Mouse (Mus musculus): ENCODE data around the gene Prr14. TPM values are rescaled to one million over a fixed set of nuclear protein-coding genes. Genes with fewer than 3 reads are reported as not detected.
A peak's percentile ranks its signal among the peaks of the same experiment; 100 is the strongest.
"Not testable (repeated sequence)": the region's sequence is repeated elsewhere in the genome, so short reads cannot be mapped to it uniquely, and the experiment has no call there.

Prr14 gene
- polyA plus RNA-seq, 1 experiment: 73.5 TPM

DNA sequence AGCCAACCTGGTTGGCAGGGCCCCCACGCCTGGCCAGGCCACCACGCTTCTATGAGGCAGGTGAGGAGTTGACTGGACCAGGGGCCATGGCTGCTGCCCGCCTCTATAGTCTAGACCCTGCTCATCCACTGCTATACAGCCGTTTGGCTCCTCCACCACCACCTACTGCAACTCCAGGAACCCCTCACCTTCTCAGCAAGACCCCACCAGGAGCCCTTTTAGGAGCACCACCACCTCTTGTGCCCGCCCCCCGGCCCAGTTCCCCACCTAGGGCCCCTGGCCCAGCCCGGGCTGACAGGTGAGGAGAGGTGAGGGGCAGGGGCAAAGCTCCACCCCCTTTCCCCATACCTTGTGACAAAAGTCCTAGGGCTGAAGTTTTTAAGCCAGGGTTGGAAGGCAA is 30.6 kb downstream of the Prr14 start:
- TF ChIP-seq CTCF (IDR thresholded peaks at IDR 0.05; ENCODE audit: borderline replicate concordance, extremely low read depth, insufficient read depth, insufficient read length): no peak
- DNase-seq (ENCODE audit: low read depth): no peak

DNA sequence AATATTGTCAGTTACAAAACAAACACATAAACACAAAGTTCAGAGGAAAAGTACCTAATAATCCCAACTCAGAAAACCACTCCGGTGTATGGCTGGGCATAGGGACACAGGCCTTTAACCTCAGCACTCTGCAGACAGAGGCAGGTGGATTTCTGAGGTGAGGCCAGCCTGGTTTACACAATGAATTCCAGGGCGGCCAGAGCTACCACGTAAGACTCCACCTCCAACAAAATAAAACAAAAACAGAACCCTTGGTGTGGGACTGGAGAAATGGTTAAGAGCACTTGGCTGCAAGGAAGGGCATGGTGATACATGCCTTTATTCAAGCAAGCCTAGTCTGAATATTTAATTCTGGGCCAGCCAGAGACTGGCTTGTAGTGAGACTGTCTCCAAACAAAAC is 32.4 kb downstream of the Prr14 start:
- TF ChIP-seq CTCF (IDR thresholded peaks at IDR 0.05; ENCODE audit: borderline replicate concordance, extremely low read depth, insufficient read depth, insufficient read length): no peak
- no peak for TF ChIP-seq POLR2A (IDR thresholded peaks at IDR 0.05; ENCODE audit: borderline replicate concordance, extremely low read depth, insufficient read depth, insufficient read length, poor library complexity, severe bottlenecking)
- DNase-seq (ENCODE audit: low read depth): no peak

DNA sequence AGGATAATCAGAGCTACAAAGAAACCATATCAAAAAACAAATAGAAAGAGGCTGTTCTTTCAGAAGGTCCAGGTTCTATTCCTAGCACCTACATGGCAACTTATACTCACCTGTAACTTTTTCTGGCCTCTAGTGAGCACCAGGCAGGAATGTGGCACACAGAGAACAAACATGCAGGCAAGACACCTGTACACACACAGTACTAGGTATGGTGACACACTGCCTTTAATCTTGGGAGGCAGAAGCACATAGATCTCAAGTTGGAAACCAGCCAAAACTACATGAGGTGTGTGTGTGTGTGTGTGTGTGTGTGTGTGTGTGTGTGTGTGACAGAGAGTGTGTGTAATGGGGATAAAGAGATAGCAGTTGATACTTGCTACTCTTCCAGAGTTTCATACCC is 35.2 kb downstream of the Prr14 start:
- no peak for DNase-seq (ENCODE audit: low read depth)
- TF ChIP-seq CTCF (IDR thresholded peaks at IDR 0.05; ENCODE audit: borderline replicate concordance, extremely low read depth, insufficient read depth, insufficient read length) (no peak), POLR2A (IDR thresholded peaks at IDR 0.05; ENCODE audit: borderline replicate concordance, extremely low read depth, insufficient read depth, insufficient read length, poor library complexity, severe bottlenecking) (no peak)

DNA sequence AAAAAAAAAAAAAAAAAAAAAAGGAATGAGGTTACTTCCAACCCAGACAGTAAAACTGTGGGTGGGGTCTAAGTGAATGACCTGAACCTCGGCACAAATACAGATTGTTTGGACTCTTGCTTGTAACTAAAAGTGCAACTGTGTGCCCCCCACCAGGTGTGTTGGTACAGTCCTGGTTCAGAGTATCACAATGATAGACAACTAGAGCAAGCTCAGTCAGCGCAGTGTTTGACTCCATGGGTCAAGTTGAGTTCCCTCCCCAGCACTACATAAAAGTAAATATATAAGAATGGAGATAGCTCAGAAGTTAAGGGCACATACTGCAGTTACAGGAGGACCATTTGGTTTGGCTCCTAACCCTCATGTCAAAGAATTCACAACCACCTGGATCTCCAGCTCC is 38.0 kb downstream of the Prr14 start:
- TF ChIP-seq CTCF (IDR thresholded peaks at IDR 0.05; ENCODE audit: borderline replicate concordance, extremely low read depth, insufficient read depth, insufficient read length) (no peak), POLR2A (IDR thresholded peaks at IDR 0.05; ENCODE audit: borderline replicate concordance, extremely low read depth, insufficient read depth, insufficient read length, poor library complexity, severe bottlenecking) (no peak)
- DNase-seq (ENCODE audit: low read depth): no peak

DNA sequence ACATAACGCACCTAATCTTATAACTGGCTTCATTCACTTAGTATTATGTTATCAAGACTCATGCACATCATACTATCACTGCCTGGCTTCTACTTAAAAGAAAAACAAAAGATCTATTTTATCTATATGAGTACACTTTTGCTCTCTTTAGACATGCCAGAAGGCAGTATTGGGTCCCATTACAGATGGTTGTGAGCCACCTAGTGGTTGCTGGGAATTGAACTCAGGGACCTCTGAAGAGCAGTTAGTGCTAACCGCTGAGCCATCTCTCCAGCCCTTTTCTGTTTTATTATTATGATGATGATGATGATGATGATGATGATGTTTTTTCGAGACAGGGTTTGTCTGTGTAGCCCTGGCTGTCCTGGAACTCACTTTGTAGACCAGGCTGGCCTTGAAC is 39.0 kb downstream of the Prr14 start:
- peak; percentile 61 for DNase-seq (ENCODE audit: low read depth)
- TF ChIP-seq CTCF (IDR thresholded peaks at IDR 0.05; ENCODE audit: borderline replicate concordance, extremely low read depth, insufficient read depth, insufficient read length) (peak; percentile 57; the same call in 1 of the 2 replicates), POLR2A (IDR thresholded peaks at IDR 0.05; ENCODE audit: borderline replicate concordance, extremely low read depth, insufficient read depth, insufficient read length, poor library complexity, severe bottlenecking) (no peak)

DNA sequence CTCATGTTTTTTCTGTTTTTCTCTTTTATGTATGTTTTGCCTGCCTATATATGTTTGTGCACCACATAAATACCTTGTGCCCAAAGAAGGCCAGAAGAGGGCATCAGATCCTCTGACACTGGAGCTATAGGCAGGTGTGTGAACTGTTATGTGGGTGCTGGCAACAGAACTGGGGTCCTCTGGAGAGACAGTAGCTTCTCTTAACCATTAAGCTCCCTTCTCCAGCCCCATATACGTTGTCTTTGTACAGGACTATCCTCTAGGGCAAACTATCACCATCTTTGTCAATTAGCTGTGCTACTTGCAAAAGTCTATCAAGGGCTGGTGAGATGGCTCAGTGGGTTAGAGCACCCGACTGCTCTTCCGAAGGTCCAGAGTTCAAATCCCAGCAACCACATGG is 48.9 kb downstream of the Prr14 start:
- no peak for DNase-seq (ENCODE audit: low read depth)
- TF ChIP-seq CTCF (IDR thresholded peaks at IDR 0.05; ENCODE audit: borderline replicate concordance, extremely low read depth, insufficient read depth, insufficient read length): no peak

DNA sequence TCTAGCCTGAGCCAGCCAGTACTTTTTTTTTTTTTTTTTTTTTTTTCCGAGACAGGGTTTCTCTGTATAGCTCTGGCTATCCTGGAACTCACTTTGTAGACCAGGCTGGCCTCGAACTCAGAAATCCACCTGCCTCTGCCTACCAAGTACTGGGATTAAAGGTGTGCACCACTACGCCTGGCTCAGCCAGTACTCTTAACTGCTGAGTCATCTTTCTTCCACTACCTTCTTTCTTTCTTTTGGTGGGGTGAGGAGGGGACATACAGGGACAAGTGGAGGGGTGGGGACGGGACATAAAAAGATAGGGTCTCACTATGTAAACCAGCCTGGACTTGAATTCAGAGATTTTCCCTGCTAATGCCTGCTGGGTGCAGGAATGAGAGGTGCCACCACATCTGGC is 50.4 kb downstream of the Prr14 start:
- DNase-seq (ENCODE audit: low read depth): not testable (repeated sequence)

DNA sequence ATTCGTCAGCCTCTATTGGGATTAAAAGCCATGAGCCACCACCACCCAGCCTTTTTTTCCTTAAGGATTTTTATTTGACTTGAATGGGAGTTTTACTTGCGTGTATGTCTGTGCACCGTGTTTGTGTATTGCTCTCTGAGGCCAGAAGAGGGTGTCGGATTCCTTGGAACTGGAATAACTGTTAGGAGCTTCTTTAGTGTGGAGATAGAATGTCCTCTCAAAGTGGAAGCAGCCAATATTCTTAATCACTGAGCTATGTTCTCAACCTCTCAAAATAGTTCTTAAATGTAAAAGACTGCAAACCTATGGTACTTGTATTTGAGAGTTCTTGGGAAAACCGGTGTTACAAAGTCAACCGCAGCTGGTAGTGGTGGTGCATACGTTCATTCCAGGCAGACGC is 51.8 kb downstream of the Prr14 start:
- DNase-seq (ENCODE audit: low read depth): peak; percentile 53
- TF ChIP-seq POLR2A (IDR thresholded peaks at IDR 0.05; ENCODE audit: borderline replicate concordance, extremely low read depth, insufficient read depth, insufficient read length, poor library complexity, severe bottlenecking) (no peak), CTCF (IDR thresholded peaks at IDR 0.05; ENCODE audit: borderline replicate concordance, extremely low read depth, insufficient read depth, insufficient read length) (peak; percentile 26; the same call in 1 of the 2 replicates)

DNA sequence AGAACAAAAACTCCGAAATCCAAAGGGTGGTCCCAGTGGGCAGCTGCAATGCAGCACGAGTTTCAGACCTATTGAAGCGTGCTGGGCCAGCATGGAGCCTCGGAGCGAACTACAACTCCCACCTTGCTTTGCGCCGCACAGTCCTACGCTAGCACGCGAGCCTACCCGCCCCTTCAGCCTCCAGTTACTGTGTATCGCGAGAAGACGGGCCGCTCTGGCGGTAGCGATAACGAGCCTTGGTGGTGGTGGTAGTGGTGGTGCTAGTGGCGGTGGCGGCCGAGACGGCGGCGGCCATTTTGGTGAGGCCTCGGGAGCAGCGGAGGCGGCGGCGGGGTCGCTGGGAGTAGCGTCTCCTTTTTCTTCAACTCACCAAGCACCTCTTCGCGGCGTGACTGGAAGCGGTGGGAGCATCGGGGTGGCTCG is 52.4 kb downstream of the Prr14 start, which contains the start of gene Srcap:
Gene Srcap (plus strand): TSS at position 176 of the 423 bp plus-strand sequence.
- peak; percentile 99 for DNase-seq (ENCODE audit: low read depth)
- no peak for TF ChIP-seq CTCF (IDR thresholded peaks at IDR 0.05; ENCODE audit: borderline replicate concordance, extremely low read depth, insufficient read depth, insufficient read length)
- TF ChIP-seq POLR2A (IDR thresholded peaks at IDR 0.05; ENCODE audit: borderline replicate concordance, extremely low read depth, insufficient read depth, insufficient read length, poor library complexity, severe bottlenecking): peak; percentile 75; the same call in 1 of the 2 replicates

DNA sequence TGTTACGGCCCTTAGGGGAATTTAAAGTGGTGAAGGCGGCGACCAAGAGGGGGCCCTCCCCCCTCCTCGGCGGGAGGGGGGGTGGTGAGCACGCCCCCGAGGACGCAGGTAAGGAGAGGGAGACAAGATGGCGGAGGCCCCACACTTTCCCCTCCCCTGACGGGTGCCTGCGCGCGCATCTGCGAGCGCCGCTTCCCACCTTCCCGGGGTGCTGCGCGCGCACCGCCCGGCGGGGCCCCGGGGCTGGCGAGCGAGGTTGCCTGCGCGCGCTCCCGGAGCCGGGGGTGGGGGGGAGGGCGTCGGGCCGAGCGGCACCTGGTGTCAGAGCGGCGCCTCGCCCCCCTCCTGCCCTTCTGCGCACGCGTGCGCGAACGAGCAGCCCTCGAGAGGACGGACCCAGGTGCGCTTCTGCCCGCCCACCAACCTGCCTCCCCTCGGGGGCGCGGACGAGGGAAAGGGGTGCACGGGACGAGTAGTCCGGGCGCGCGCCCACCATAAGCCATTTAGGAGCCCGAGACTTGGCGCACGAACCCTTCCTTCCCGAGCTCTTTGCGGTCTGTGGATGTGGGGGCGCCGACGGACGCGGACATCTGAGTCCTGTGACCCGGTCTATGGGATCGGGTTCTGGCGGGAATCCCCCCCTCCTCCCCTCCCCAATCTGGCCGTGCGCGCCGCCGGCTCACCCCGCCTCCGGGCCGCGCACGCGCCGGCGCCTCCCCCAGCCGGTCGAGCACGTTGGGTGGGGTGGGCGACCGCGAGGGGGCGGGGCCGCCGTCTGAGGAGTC is 53.0 kb downstream of the Prr14 start:
- TF ChIP-seq CTCF (IDR thresholded peaks at IDR 0.05; ENCODE audit: borderline replicate concordance, extremely low read depth, insufficient read depth, insufficient read length) (no peak), POLR2A (IDR thresholded peaks at IDR 0.05; ENCODE audit: borderline replicate concordance, extremely low read depth, insufficient read depth, insufficient read length, poor library complexity, severe bottlenecking) (peak; percentile 21)
- DNase-seq (ENCODE audit: low read depth): peak; percentile 96

DNA sequence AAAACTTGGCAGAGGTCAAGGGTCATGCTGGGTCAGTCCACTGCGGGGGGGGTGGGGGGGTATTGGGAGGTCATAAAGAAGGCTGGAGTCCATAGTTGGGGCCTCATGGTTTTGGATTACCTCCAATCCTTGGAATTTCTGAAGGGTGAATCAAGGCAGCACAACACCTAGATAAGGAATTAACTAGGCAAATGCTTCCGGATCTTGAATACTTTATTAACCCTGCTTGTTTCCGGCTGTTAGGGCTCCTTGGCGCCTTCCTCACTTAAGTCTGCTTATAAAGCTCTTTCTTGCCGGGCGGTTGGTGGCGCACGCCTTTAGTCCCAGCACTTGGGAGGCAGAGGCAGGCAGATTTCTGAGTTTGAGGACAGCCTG is 53.6 kb downstream of the Prr14 start:
- peak; percentile 53 for DNase-seq (ENCODE audit: low read depth)

DNA sequence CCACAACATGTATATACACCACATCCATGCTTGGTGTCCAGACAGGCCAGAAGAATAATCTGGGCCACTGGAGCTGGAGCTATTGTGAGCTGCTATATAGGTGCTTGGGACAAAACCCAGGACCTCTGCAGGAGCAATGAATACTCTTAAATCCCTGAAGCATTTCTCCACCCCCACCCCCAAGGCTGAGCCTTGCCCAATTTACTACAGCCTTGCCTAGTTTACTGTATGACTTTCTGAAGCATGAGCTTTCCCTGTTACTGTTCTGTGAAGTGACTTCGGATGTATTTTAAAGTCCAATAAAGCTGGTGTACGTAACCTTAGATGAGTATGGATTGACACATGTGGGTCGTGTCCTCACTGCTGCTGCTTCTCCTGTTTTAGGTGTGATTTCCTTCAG is 54.4 kb downstream of the Prr14 start:
- TF ChIP-seq CTCF (IDR thresholded peaks at IDR 0.05; ENCODE audit: borderline replicate concordance, extremely low read depth, insufficient read depth, insufficient read length) (no peak), POLR2A (IDR thresholded peaks at IDR 0.05; ENCODE audit: borderline replicate concordance, extremely low read depth, insufficient read depth, insufficient read length, poor library complexity, severe bottlenecking) (no peak)

More for the DNA sequence above, 53.6 kb downstream of the Prr14 start:
- TF ChIP-seq POLR2A (IDR thresholded peaks at IDR 0.05; ENCODE audit: borderline replicate concordance, extremely low read depth, insufficient read depth, insufficient read length, poor library complexity, severe bottlenecking) (no peak), CTCF (IDR thresholded peaks at IDR 0.05; ENCODE audit: borderline replicate concordance, extremely low read depth, insufficient read depth, insufficient read length) (no peak)

More for the DNA sequence above, 54.4 kb downstream of the Prr14 start:
- no peak for DNase-seq (ENCODE audit: low read depth)

Data from brain, embryonic 14.5 days (tissue).